Comparison of ENCODE assay signal across 8 mouse cellular contexts in the genomic region with DNA sequence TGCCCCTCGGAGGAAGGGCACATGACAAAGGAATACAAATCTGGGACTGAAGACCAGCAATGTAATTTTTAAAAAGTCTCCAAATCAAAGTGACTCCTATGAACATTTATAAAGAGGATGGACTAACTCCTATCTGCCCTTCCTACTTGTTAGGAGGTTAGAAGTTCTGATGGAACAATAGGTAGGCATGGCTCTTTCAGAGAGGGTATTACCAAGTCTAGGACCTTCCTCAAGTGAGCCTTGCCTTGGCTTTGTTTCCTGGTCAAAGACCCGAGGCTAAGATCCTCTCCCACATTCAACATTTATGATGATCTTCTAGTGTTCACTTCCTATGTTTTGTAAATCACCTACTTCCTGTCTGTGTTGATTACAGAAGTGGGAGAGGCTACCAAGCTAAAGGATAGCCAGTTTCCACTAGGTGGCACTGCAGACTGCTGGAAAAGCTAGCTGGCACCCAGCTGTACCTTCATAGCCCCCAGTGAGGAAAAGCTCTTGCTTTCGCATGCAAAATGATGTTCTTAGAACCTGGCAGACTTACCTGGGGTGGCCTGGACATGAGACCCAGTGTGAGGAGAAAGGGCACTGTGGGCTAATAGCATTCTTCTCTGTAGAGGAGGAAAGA.
A peak's percentile ranks its signal among the peaks of the same experiment; 100 is the strongest.
DNase-seq lines count a peak whose midpoint lies in the region; TF ChIP-seq lines count a peak whose summit lies in the region.

No protein-coding gene starts in this region.

- H3K4me3 ChIP-seq in lung, adult 2 months (replicated peaks; ENCODE audit: extremely low read depth, low read depth, low read length) = no peak overlapping the region

- 32% methylated on average over 3 of the region's 3 CpGs for WGBS in lung, adult 2 months

- TF ChIP-seq POLR2A in lung, adult 2 months (IDR thresholded peaks at IDR 0.05; ENCODE audit: borderline replicate concordance, extremely low read depth, low read depth, low read length) = no peak

- peak; percentile 84 for TF ChIP-seq CTCF in lung, adult 2 months (IDR thresholded peaks at IDR 0.05; ENCODE audit: insufficient read depth, low read length)

- peaks cover 2% of the 10 kb centered on the region; the same call in 1 of the 2 replicates for H3K4me1 ChIP-seq in lung, adult 2 months (ENCODE audit: control insufficient read depth, insufficient read depth, low read length)

- DNase-seq in A20 (ENCODE audit: low read depth, low spot score) = peak; percentile 9
- peak; percentile 56 to 57 for DNase-seq in adrenal gland, adult 18-20 months (ENCODE audit: low spot score in 2 of 2)
- peak; percentile 80 for DNase-seq in embryo, embryonic 10.5 days (ENCODE audit: low spot score)
- peak; percentile 17 to 22 for DNase-seq in heart, adult 9 months (ENCODE audit: low spot score in 2 of 2)
- DNase-seq in kidney, postnatal 10 days = peak; percentile 82
- DNase-seq in lung, adult 2 months = peak; percentile 55
- peak; percentile 54 for DNase-seq in ovary, postnatal 14 days (ENCODE audit: low spot score)
- peak; percentile 57 for DNase-seq in urinary bladder, postnatal 25 days (ENCODE audit: low spot score)

Comparison
In these comparisons a context has a peak if more than half of its experiments do, and no peak if none do; other contexts are left out.
1. DNase-seq: peak in every context shown above with its lines; median percentile 82 in kidney, postnatal 10 days; 80 in embryo, embryonic 10.5 days; 57 in urinary bladder, postnatal 25 days; 56 in adrenal gland, adult 18-20 months; 55 in lung, adult 2 months; 54 in ovary, postnatal 14 days; 20 in heart, adult 9 months; 9 in A20.